Mouse (Mus musculus) liver, adult 2 months (tissue): Measurements from ENCODE around the gene Tapbpl.

Experiments
- CTCF ChIP-seq: fragments of 200-500 bp; IDR thresholded peaks from 2 replicates; pipeline ENCODE4 v1.5.1; 2011; ENCODE audit warnings: low read depth, low read length, control low read depth
- POLR2A ChIP-seq: fragments of 200-500 bp; IDR thresholded peaks from 2 replicates; pipeline ENCODE4 v1.6.1; 2011; ENCODE audit warnings: low read length, control low read depth; ENCODE audit not compliant: insufficient read depth; ENCODE audit errors: extremely low read depth

GRCm38 (mm10) chr6:125230571-125230970 lies 1.1 kb downstream of the Tapbpl start:
- TF ChIP-seq POLR2A (no peak), CTCF (no peak)
